Mouse (Mus musculus): ENCODE measurements at regions not wholly inside any gene's neighbourhood (a gene's known extent, or its start where the extent isn't known, plus 50 kb on each side); places are given as distances from the start of the nearest gene placed in this dataset.

DNA sequence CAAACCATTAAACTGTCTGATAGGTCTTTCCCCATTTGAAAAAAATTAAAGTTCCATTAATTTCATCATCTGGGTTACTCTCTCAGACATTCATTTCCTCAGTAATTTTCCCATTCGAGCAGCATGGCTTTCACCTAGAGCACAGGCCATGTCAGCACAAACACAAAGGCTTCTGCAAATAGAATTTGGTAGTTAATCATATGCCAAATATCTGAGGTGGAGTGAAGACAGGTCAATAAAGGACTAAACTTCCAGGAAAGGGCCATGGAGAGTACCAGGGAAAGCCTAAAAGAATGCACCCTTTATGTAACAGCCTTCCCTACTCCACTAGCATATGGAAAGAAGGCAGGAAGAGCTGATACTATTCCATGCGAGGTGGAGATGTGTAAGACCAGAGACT lies 150.3 kb upstream of the Gimd1 start:
- in situ Hi-C loops (cut with MboI; ENCODE audit: low sequenced_read_pairs in 2 of 2, unreplicated experiment in 2 of 2): no loop called here

DNA sequence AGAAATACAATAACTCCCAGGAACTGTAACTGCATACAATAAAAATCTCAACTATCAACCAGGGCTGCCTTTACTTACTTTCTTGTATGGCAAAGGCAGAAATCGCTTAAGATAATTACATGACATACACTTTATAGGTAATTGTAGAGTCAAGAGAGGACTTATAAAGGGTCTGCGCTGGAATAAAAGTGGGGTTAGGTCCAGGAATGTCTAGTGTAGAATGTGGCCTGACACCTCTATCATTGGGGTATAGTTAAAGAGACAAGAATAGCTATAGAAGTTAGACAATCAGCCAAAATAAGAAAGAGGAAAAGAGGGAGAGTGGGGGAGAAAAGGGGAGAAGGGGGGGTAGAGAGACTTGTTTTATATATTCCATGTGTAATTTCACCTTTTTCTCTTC lies 144.8 kb upstream of the Gimd1 start:
- TF ChIP-seq ZC3H11A (IDR thresholded peaks at IDR 0.05; ENCODE audit: borderline replicate concordance, low read depth, low read length): no peak
- H3K27ac ChIP-seq (ENCODE audit: insufficient read depth, low read depth, low read length, poor library complexity, severe bottlenecking): no peak overlapping the region

More for the DNA sequence above, 150.3 kb upstream of the Gimd1 start:
- TF ChIP-seq ZC3H11A (IDR thresholded peaks at IDR 0.05; ENCODE audit: borderline replicate concordance, low read depth, low read length) (no peak), HCFC1 (IDR thresholded peaks at IDR 0.05; ENCODE audit: borderline replicate concordance, insufficient read depth, low read length) (no peak), CHD2 (IDR thresholded peaks at IDR 0.05; ENCODE audit: low read depth, low read length) (no peak), ZNF384 (IDR thresholded peaks at IDR 0.05; ENCODE audit: low read depth, low read length) (no peak), MAFK (IDR thresholded peaks at IDR 0.05; ENCODE audit: insufficient read depth, low read depth, low read length) (no peak)
- H3K9me3 ChIP-seq (ENCODE audit: control insufficient read depth, insufficient read depth, low read depth, low read length): no peaks in the 10 kb centered on the region
- H3K4me3 ChIP-seq (ENCODE audit: insufficient read depth in 1 of 2, low read depth in 1 of 2, low read length in 2 of 2, poor library complexity in 1 of 2, severe bottlenecking in 1 of 2): no peak overlapping the region
- DNase-seq (ENCODE audit: low read depth, low spot score): no peak
- no peak overlapping the region for H3K9ac ChIP-seq (ENCODE audit: insufficient read depth, low read depth, low read length, poor library complexity, severe bottlenecking)
- no peaks in the 10 kb centered on the region for H3K4me1 ChIP-seq (ENCODE audit: control insufficient read depth in 2 of 2, insufficient read depth in 2 of 2, low read length in 2 of 2, poor library complexity in 1 of 2)
- H3K36me3 ChIP-seq (ENCODE audit: control insufficient read depth, insufficient read depth, low read length, poor library complexity, severe bottlenecking): no peaks in the 10 kb centered on the region
- no peak overlapping the region for H3K27ac ChIP-seq (ENCODE audit: insufficient read depth, low read depth, low read length, poor library complexity, severe bottlenecking)

DNA sequence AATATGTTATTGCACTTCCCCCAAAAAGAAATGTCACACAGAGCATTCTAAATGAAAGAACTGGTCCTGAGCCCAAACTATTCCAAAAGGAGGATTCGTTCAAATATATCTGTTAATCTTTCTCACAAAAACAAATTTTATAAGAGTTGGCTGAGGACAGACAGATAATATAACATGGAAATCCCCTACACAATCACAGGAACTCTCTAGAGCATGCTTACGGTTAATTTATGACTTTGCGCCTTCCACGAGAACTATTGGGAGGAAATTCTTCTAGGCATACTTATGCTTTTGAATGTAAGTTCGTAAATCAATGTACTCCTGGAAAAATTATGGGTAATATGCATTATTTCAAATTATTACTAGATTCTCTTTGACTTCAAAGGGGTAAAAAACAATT lies 144.1 kb upstream of the Gimd1 start:
- no peak overlapping the region for H3K27ac ChIP-seq (ENCODE audit: insufficient read depth, low read depth, low read length, poor library complexity, severe bottlenecking)
- DNase-seq (ENCODE audit: low read depth, low spot score): no peak
- H3K9ac ChIP-seq (ENCODE audit: insufficient read depth, low read depth, low read length, poor library complexity, severe bottlenecking): no peak overlapping the region
- in situ Hi-C loops (cut with MboI; ENCODE audit: low sequenced_read_pairs in 2 of 2, unreplicated experiment in 2 of 2): no loop called here
- no peaks in the 10 kb centered on the region for H3K4me1 ChIP-seq (ENCODE audit: control insufficient read depth in 2 of 2, insufficient read depth in 2 of 2, low read length in 2 of 2, poor library complexity in 1 of 2)
- H3K9me3 ChIP-seq (ENCODE audit: control insufficient read depth, insufficient read depth, low read depth, low read length): no peaks in the 10 kb centered on the region
- no peaks in the 10 kb centered on the region for H3K36me3 ChIP-seq (ENCODE audit: control insufficient read depth, insufficient read depth, low read length, poor library complexity, severe bottlenecking)
- TF ChIP-seq MAFK (IDR thresholded peaks at IDR 0.05; ENCODE audit: insufficient read depth, low read depth, low read length) (no peak), CHD2 (IDR thresholded peaks at IDR 0.05; ENCODE audit: low read depth, low read length) (no peak), ZC3H11A (IDR thresholded peaks at IDR 0.05; ENCODE audit: borderline replicate concordance, low read depth, low read length) (no peak), ZNF384 (IDR thresholded peaks at IDR 0.05; ENCODE audit: low read depth, low read length) (no peak), HCFC1 (IDR thresholded peaks at IDR 0.05; ENCODE audit: borderline replicate concordance, insufficient read depth, low read length) (no peak)
- no peak overlapping the region for H3K4me3 ChIP-seq (ENCODE audit: insufficient read depth in 1 of 2, low read depth in 1 of 2, low read length in 2 of 2, poor library complexity in 1 of 2, severe bottlenecking in 1 of 2)

More for the DNA sequence above, 144.8 kb upstream of the Gimd1 start:
- no peak for DNase-seq (ENCODE audit: low read depth, low spot score)
- in situ Hi-C loops (cut with MboI; ENCODE audit: low sequenced_read_pairs in 2 of 2, unreplicated experiment in 2 of 2): no loop called here
- Histone ChIP-seq H3K9me3 (ENCODE audit: control insufficient read depth, insufficient read depth, low read depth, low read length) (no peaks in the 10 kb centered on the region), H3K4me3 (ENCODE audit: insufficient read depth in 1 of 2, low read depth in 1 of 2, low read length in 2 of 2, poor library complexity in 1 of 2, severe bottlenecking in 1 of 2) (no peak overlapping the region), H3K9ac (ENCODE audit: insufficient read depth, low read depth, low read length, poor library complexity, severe bottlenecking) (no peak overlapping the region), H3K36me3 (ENCODE audit: control insufficient read depth, insufficient read depth, low read length, poor library complexity, severe bottlenecking) (no peaks in the 10 kb centered on the region), H3K4me1 (ENCODE audit: control insufficient read depth in 2 of 2, insufficient read depth in 2 of 2, low read length in 2 of 2, poor library complexity in 1 of 2) (no peaks in the 10 kb centered on the region)

DNA sequence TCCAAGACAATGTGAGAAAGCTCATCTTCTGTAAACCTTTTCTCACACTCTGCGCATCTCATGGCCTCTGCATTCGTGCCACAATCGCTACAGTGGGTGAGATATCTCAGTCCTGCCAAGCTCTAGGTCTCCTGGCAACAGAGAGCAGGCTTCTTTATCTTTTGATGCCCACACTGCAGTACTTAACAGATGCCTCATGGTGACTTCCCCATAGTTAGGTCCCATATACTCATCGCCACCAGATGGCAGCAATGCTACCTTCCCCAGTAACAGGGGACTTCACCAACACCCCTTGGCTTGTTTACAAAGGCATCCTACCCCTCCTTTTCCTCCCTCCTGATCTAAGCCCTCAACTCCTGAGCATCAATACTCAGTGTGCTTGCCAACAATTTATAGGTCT lies 123.5 kb upstream of the Gimd1 start:
- peak; percentile 71 for DNase-seq (ENCODE audit: low read depth, low spot score)
- Histone ChIP-seq H3K9ac (ENCODE audit: insufficient read depth, low read depth, low read length, poor library complexity, severe bottlenecking) (no peak overlapping the region), H3K9me3 (ENCODE audit: control insufficient read depth, insufficient read depth, low read depth, low read length) (no peaks in the 10 kb centered on the region), H3K36me3 (ENCODE audit: control insufficient read depth, insufficient read depth, low read length, poor library complexity, severe bottlenecking) (no peaks in the 10 kb centered on the region), H3K27ac (ENCODE audit: insufficient read depth, low read depth, low read length, poor library complexity, severe bottlenecking) (no peak overlapping the region), H3K4me1 (ENCODE audit: control insufficient read depth in 2 of 2, insufficient read depth in 2 of 2, low read length in 2 of 2, poor library complexity in 1 of 2) (no peaks in the 10 kb centered on the region), H3K4me3 (ENCODE audit: insufficient read depth in 1 of 2, low read depth in 1 of 2, low read length in 2 of 2, poor library complexity in 1 of 2, severe bottlenecking in 1 of 2) (no peak overlapping the region)
- TF ChIP-seq MAFK (IDR thresholded peaks at IDR 0.05; ENCODE audit: insufficient read depth, low read depth, low read length) (no peak), ZC3H11A (IDR thresholded peaks at IDR 0.05; ENCODE audit: borderline replicate concordance, low read depth, low read length) (peak; percentile 52; the same call in 1 of the 2 replicates)
- in situ Hi-C loops (cut with MboI; ENCODE audit: low sequenced_read_pairs in 2 of 2, unreplicated experiment in 2 of 2): no loop called here

DNA sequence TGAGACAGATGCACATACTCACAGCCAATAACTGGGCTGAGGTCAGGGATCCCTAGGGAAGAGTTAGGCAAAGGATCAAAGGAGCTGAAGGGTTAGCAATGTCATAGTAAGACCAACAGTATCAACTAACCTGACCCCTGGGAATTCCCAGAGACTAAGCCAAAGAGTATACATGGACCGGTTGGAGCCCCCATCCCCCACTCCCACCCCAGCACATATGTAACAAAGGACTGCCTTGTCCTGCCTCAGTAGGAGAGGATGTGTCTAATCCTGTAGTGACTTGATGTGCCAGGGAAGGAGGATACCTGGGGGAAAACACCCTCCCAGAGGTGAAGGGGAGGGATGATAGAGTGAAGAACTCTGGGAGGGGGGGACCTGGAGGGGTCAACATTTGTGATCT lies 119.4 kb upstream of the Gimd1 start:
- H3K9ac ChIP-seq (ENCODE audit: insufficient read depth, low read depth, low read length, poor library complexity, severe bottlenecking): no peak overlapping the region
- H3K4me1 ChIP-seq (ENCODE audit: control insufficient read depth in 2 of 2, insufficient read depth in 2 of 2, low read length in 2 of 2, poor library complexity in 1 of 2): no peaks in the 10 kb centered on the region
- no peak overlapping the region for H3K4me3 ChIP-seq (ENCODE audit: insufficient read depth in 1 of 2, low read depth in 1 of 2, low read length in 2 of 2, poor library complexity in 1 of 2, severe bottlenecking in 1 of 2)
- no peak for DNase-seq (ENCODE audit: low read depth, low spot score)
- in situ Hi-C loops (cut with MboI; ENCODE audit: low sequenced_read_pairs in 2 of 2, unreplicated experiment in 2 of 2): no loop called here
- no peak for TF ChIP-seq HCFC1 (IDR thresholded peaks at IDR 0.05; ENCODE audit: borderline replicate concordance, insufficient read depth, low read length)
- TF ChIP-seq MAFK (IDR thresholded peaks at IDR 0.05; ENCODE audit: insufficient read depth, low read depth, low read length): no peak
- H3K27ac ChIP-seq (ENCODE audit: insufficient read depth, low read depth, low read length, poor library complexity, severe bottlenecking): no peak overlapping the region
- H3K9me3 ChIP-seq (ENCODE audit: control insufficient read depth, insufficient read depth, low read depth, low read length): no peaks in the 10 kb centered on the region
- H3K36me3 ChIP-seq (ENCODE audit: control insufficient read depth, insufficient read depth, low read length, poor library complexity, severe bottlenecking): no peaks in the 10 kb centered on the region

Measured in ES-E14 (cell line).